Mouse (Mus musculus): ENCODE data around the gene Atg13. TPM values are rescaled to one million over a fixed set of nuclear protein-coding genes. Genes with fewer than 3 reads are reported as not detected.
"Not testable (repeated sequence)": the region's sequence is repeated elsewhere in the genome, so short reads cannot be mapped to it uniquely, and the experiment has no call there.

Atg13 gene
- polyA plus RNA-seq, 1 experiment from 2014 or later: 27.8 TPM

- 52% methylated on average over 4 of the region's 4 CpGs for WGBS
- ATAC-seq (ENCODE audit: insufficient number of reproducible peaks, insufficient read depth, low FRiP score, low read depth); H3K27ac ChIP-seq (ENCODE audit: low read length); H3K4me3 ChIP-seq (ENCODE audit: low read depth, low read length); H3K27me3 ChIP-seq (ENCODE audit: control insufficient read depth, insufficient read depth, low read length); H3K4me2 ChIP-seq (replicated peaks; ENCODE audit: low read depth, low read length); H3K36me3 ChIP-seq (ENCODE audit: control insufficient read depth, insufficient read depth, low read length); H3K4me1 ChIP-seq (ENCODE audit: control insufficient read depth, insufficient read depth, low read length); H3K9ac ChIP-seq (replicated peaks; ENCODE audit: low read depth, low read length); H3K9me3 ChIP-seq (ENCODE audit: control insufficient read depth, low read depth, low read length): not testable (repeated sequence)
Measured at GRCm38 (mm10) chr2:91725476-91725875, 15.1 kb upstream of the Atg13 start.

GRCm38 (mm10) chr2:91724716-91725115 is 14.3 kb upstream of the Atg13 start:
- Histone ChIP-seq H3K27ac (ENCODE audit: low read length) (no peak overlapping the region), H3K27me3 (ENCODE audit: control insufficient read depth, insufficient read depth, low read length) (no peaks in the 10 kb centered on the region), H3K9ac (replicated peaks; ENCODE audit: low read depth, low read length) (no peak overlapping the region), H3K4me3 (ENCODE audit: low read depth, low read length) (no peak overlapping the region), H3K9me3 (ENCODE audit: control insufficient read depth, low read depth, low read length) (no peaks in the 10 kb centered on the region), H3K4me2 (replicated peaks; ENCODE audit: low read depth, low read length) (no peak overlapping the region), H3K36me3 (ENCODE audit: control insufficient read depth, insufficient read depth, low read length) (no peaks in the 10 kb centered on the region), H3K4me1 (ENCODE audit: control insufficient read depth, insufficient read depth, low read length) (no peaks in the 10 kb centered on the region)
- WGBS: 56% methylated on average over 2 of the region's 2 CpGs
- no peak for ATAC-seq (ENCODE audit: insufficient number of reproducible peaks, insufficient read depth, low FRiP score, low read depth)

- no peaks in the 10 kb centered on the region for H3K9me3 ChIP-seq (ENCODE audit: control insufficient read depth, low read depth, low read length)
- no peak overlapping the region for H3K27ac ChIP-seq (ENCODE audit: low read length)
- H3K4me1 ChIP-seq (ENCODE audit: control insufficient read depth, insufficient read depth, low read length): no peaks in the 10 kb centered on the region
- no peak overlapping the region for H3K9ac ChIP-seq (replicated peaks; ENCODE audit: low read depth, low read length)
- ATAC-seq (ENCODE audit: insufficient number of reproducible peaks, insufficient read depth, low FRiP score, low read depth): no peak
- no peaks in the 10 kb centered on the region for H3K27me3 ChIP-seq (ENCODE audit: control insufficient read depth, insufficient read depth, low read length)
- no peak overlapping the region for H3K4me3 ChIP-seq (ENCODE audit: low read depth, low read length)
- H3K36me3 ChIP-seq (ENCODE audit: control insufficient read depth, insufficient read depth, low read length): peaks cover 4% of the 10 kb centered on the region
- no peak overlapping the region for H3K4me2 ChIP-seq (replicated peaks; ENCODE audit: low read depth, low read length)
Measured at GRCm38 (mm10) chr2:91723951-91724350, 13.6 kb upstream of the Atg13 start.

GRCm38 (mm10) chr2:91723382-91723781 is 13.0 kb upstream of the Atg13 start:
- no peaks in the 10 kb centered on the region for H3K4me1 ChIP-seq (ENCODE audit: control insufficient read depth, insufficient read depth, low read length)
- 68% methylated on average over 4 of the region's 4 CpGs for WGBS
- no peaks in the 10 kb centered on the region for H3K9me3 ChIP-seq (ENCODE audit: control insufficient read depth, low read depth, low read length)
- no peak overlapping the region for H3K9ac ChIP-seq (replicated peaks; ENCODE audit: low read depth, low read length)
- ATAC-seq (ENCODE audit: insufficient number of reproducible peaks, insufficient read depth, low FRiP score, low read depth): no peak
- H3K4me2 ChIP-seq (replicated peaks; ENCODE audit: low read depth, low read length): no peak overlapping the region
- no peak overlapping the region for H3K27ac ChIP-seq (ENCODE audit: low read length)
- peaks cover 5% of the 10 kb centered on the region for H3K36me3 ChIP-seq (ENCODE audit: control insufficient read depth, insufficient read depth, low read length)
- H3K4me3 ChIP-seq (ENCODE audit: low read depth, low read length): no peak overlapping the region
- no peaks in the 10 kb centered on the region for H3K27me3 ChIP-seq (ENCODE audit: control insufficient read depth, insufficient read depth, low read length)

GRCm38 (mm10) chr2:91718276-91718675 is 7.9 kb upstream of the Atg13 start:
- H3K27ac ChIP-seq (ENCODE audit: low read length): no peak overlapping the region
- no peaks in the 10 kb centered on the region for H3K4me1 ChIP-seq (ENCODE audit: control insufficient read depth, insufficient read depth, low read length)
- no peak overlapping the region for H3K9ac ChIP-seq (replicated peaks; ENCODE audit: low read depth, low read length)
- H3K4me2 ChIP-seq (replicated peaks; ENCODE audit: low read depth, low read length): no peak overlapping the region
- H3K4me3 ChIP-seq (ENCODE audit: low read depth, low read length): no peak overlapping the region
- 83% methylated on average over 6 of the region's 6 CpGs for WGBS
- H3K27me3 ChIP-seq (ENCODE audit: control insufficient read depth, insufficient read depth, low read length): no peaks in the 10 kb centered on the region
- peaks cover 5% of the 10 kb centered on the region for H3K36me3 ChIP-seq (ENCODE audit: control insufficient read depth, insufficient read depth, low read length)
- H3K9me3 ChIP-seq (ENCODE audit: control insufficient read depth, low read depth, low read length): no peaks in the 10 kb centered on the region
- ATAC-seq (ENCODE audit: insufficient number of reproducible peaks, insufficient read depth, low FRiP score, low read depth): no peak

- H3K27ac ChIP-seq (ENCODE audit: low read length): no peak overlapping the region
- H3K27me3 ChIP-seq (ENCODE audit: control insufficient read depth, insufficient read depth, low read length): no peaks in the 10 kb centered on the region
- H3K4me3 ChIP-seq (ENCODE audit: low read depth, low read length): no peak overlapping the region
- peaks cover 5% of the 10 kb centered on the region for H3K36me3 ChIP-seq (ENCODE audit: control insufficient read depth, insufficient read depth, low read length)
- no peaks in the 10 kb centered on the region for H3K9me3 ChIP-seq (ENCODE audit: control insufficient read depth, low read depth, low read length)
- no peak overlapping the region for H3K9ac ChIP-seq (replicated peaks; ENCODE audit: low read depth, low read length)
- H3K4me1 ChIP-seq (ENCODE audit: control insufficient read depth, insufficient read depth, low read length): peaks cover 4% of the 10 kb centered on the region; the same call in 1 of the 2 replicates
- WGBS: 86% methylated on average over 1 of the region's 1 CpGs
- ATAC-seq (ENCODE audit: insufficient number of reproducible peaks, insufficient read depth, low FRiP score, low read depth): no peak
- H3K4me2 ChIP-seq (replicated peaks; ENCODE audit: low read depth, low read length): no peak overlapping the region
Measured at GRCm38 (mm10) chr2:91714921-91715320, 4.5 kb upstream of the Atg13 start.

- Histone ChIP-seq H3K9me3 (ENCODE audit: control insufficient read depth, low read depth, low read length) (no peaks in the 10 kb centered on the region), H3K27me3 (ENCODE audit: control insufficient read depth, insufficient read depth, low read length) (no peaks in the 10 kb centered on the region), H3K27ac (ENCODE audit: low read length) (peak overlapping the region; percentile 80; the same call in 1 of the 2 replicates), H3K4me2 (replicated peaks; ENCODE audit: low read depth, low read length) (peak overlapping the region; percentile 68), H3K4me3 (ENCODE audit: low read depth, low read length) (peak overlapping the region; percentile 73), H3K36me3 (ENCODE audit: control insufficient read depth, insufficient read depth, low read length) (no peaks in the 10 kb centered on the region), H3K9ac (replicated peaks; ENCODE audit: low read depth, low read length) (peak overlapping the region; percentile 75), H3K4me1 (ENCODE audit: control insufficient read depth, insufficient read depth, low read length) (peaks cover 9% of the 10 kb centered on the region; the same call in 1 of the 2 replicates)
- ATAC-seq (ENCODE audit: insufficient number of reproducible peaks, insufficient read depth, low FRiP score, low read depth): no peak
- 3% methylated on average over 8 of the region's 8 CpGs for WGBS
Measured at GRCm38 (mm10) chr2:91711256-91711925, 1.0 kb upstream of the Atg13 start.

- 92% methylated on average over 6 of the region's 6 CpGs for WGBS
- Histone ChIP-seq H3K27me3 (ENCODE audit: control insufficient read depth, insufficient read depth, low read length) (no peaks in the 10 kb centered on the region), H3K36me3 (ENCODE audit: control insufficient read depth, insufficient read depth, low read length) (no peaks in the 10 kb centered on the region), H3K4me2 (replicated peaks; ENCODE audit: low read depth, low read length) (no peak overlapping the region), H3K4me3 (ENCODE audit: low read depth, low read length) (no peak overlapping the region), H3K27ac (ENCODE audit: low read length) (no peak overlapping the region), H3K9me3 (ENCODE audit: control insufficient read depth, low read depth, low read length) (no peaks in the 10 kb centered on the region), H3K9ac (replicated peaks; ENCODE audit: low read depth, low read length) (no peak overlapping the region), H3K4me1 (ENCODE audit: control insufficient read depth, insufficient read depth, low read length) (peaks cover 9% of the 10 kb centered on the region; the same call in 1 of the 2 replicates)
- ATAC-seq (ENCODE audit: insufficient number of reproducible peaks, insufficient read depth, low FRiP score, low read depth): no peak
Measured at GRCm38 (mm10) chr2:91708361-91708760, 2.0 kb downstream of the Atg13 start.

- ATAC-seq (ENCODE audit: insufficient number of reproducible peaks, insufficient read depth, low FRiP score, low read depth): no peak
- no peaks in the 10 kb centered on the region for H3K36me3 ChIP-seq (ENCODE audit: control insufficient read depth, insufficient read depth, low read length)
- no peak overlapping the region for H3K4me3 ChIP-seq (ENCODE audit: low read depth, low read length)
- no peaks in the 10 kb centered on the region for H3K27me3 ChIP-seq (ENCODE audit: control insufficient read depth, insufficient read depth, low read length)
- no peak overlapping the region for H3K9ac ChIP-seq (replicated peaks; ENCODE audit: low read depth, low read length)
- H3K4me1 ChIP-seq (ENCODE audit: control insufficient read depth, insufficient read depth, low read length): peaks cover 6% of the 10 kb centered on the region; the same call in 1 of the 2 replicates
- no peak overlapping the region for H3K4me2 ChIP-seq (replicated peaks; ENCODE audit: low read depth, low read length)
- no peak overlapping the region for H3K27ac ChIP-seq (ENCODE audit: low read length)
- no peaks in the 10 kb centered on the region for H3K9me3 ChIP-seq (ENCODE audit: control insufficient read depth, low read depth, low read length)
Measured at GRCm38 (mm10) chr2:91706456-91706855, 3.9 kb downstream of the Atg13 start.
